ENCODE assay signal across 16 mouse cellular contexts in genomic region chr11:118406521-118406920, GRCm38 (mm10). TPM values are rescaled to one million over a fixed set of nuclear protein-coding genes. Genes with fewer than 3 reads are reported as not detected.
DNase-seq lines count a peak whose midpoint lies in the region; ATAC-seq lines count a peak whose summit lies in the region.
"Had no signal": no experiment of that assay in that cellular context is flagged by ENCODE, and none has a peak within 500 bp of the region (broad histone marks: within the 10 kb centered on the region; RNA-seq: fewer than 3 reads in every experiment).

No protein-coding gene starts in this region.

- H3K27me3 ChIP-seq in intestine, embryonic 16.5 days (replicated peaks; ENCODE audit: control insufficient read depth, insufficient read depth, low read length): no peaks in the 10 kb centered on the region
- H3K27me3 ChIP-seq: limb, embryonic 15.5 days had no signal

- no peak overlapping the region for H3K4me3 ChIP-seq in intestine, embryonic 16.5 days (ENCODE audit: low read length)
- H3K4me3 ChIP-seq: limb, embryonic 15.5 days; midbrain, embryonic 10.5 days; myocyte had no signal

- intact Hi-C loops in gastrocnemius, postnatal 36 days (cut with DNase I): no loop called here

- H3K9ac ChIP-seq in intestine, embryonic 16.5 days (ENCODE audit: low read depth, low read length): no peak overlapping the region
- H3K9ac ChIP-seq: limb, embryonic 15.5 days; lung, embryonic 14.5 days had no signal

- no peak for ATAC-seq in intestine, embryonic 16.5 days
- ATAC-seq: CD4-positive, CD25-positive, alpha-beta regulatory T cell, adult 4 months; inflammation-experienced regulatory T-cells, adult 6 months had no signal

- 90% methylated on average over 5 of the region's 5 CpGs for WGBS in intestine, embryonic 16.5 days

- H3K9me3 ChIP-seq in intestine, embryonic 16.5 days (ENCODE audit: control insufficient read depth, low read length): no peaks in the 10 kb centered on the region
- H3K9me3 ChIP-seq: limb, embryonic 15.5 days; midbrain, embryonic 10.5 days had no signal

- peaks cover 44% of the 10 kb centered on the region for H3K4me1 ChIP-seq in intestine, embryonic 16.5 days (ENCODE audit: control insufficient read depth, insufficient read depth, low read length)

- peaks cover 4% of the 10 kb centered on the region; the same call in 1 of the 2 replicates for H3K36me3 ChIP-seq in intestine, embryonic 16.5 days (ENCODE audit: control insufficient read depth, insufficient read depth, low read length)

- DNase-seq in gastrocnemius, postnatal 36 days: peak; percentile 3 to 11
- no peak for DNase-seq in gastrocnemius, postnatal 10 days
- DNase-seq in kidney, adult 8-10 months: peak; percentile 1 to 4
- DNase-seq in kidney, adult 9 months: no peak
- peak; percentile 19 for DNase-seq in cerebellum, adult 11-12 months
- DNase-seq in spleen, adult 12 weeks (ENCODE audit: low spot score): no peak
- DNase-seq in thymus, postnatal 0 days (ENCODE audit: low spot score): no peak
- DNase-seq: embryo, embryonic 11 days; lung, embryonic 14.5 days had no signal

- 0 out of 2 replicates have a peak overlapping the region, but pooled peaks have one; percentile 13 for H3K27ac ChIP-seq in intestine, embryonic 16.5 days (ENCODE audit: low read length)
- H3K27ac ChIP-seq: limb, embryonic 15.5 days; midbrain, embryonic 10.5 days had no signal

- no peak overlapping the region for H3K4me2 ChIP-seq in intestine, embryonic 16.5 days (ENCODE audit: low read depth, low read length)
- H3K4me2 ChIP-seq: limb, embryonic 15.5 days; lung, embryonic 14.5 days had no signal

RNA-seq across cellular contexts. Expression of gene Lgals3bp, which starts 4.6 kb away (rescaled TPM):
- 10 to 100 TPM; 13.0 to 19.2 TPM for total RNA-seq in gastrocnemius, postnatal 36 days (2021)
- total RNA-seq in gastrocnemius, postnatal 10 days (2021): 10 to 100 TPM; 10.7 to 18.2 TPM
- 226 and 234 TPM in 2 replicates for polyA plus RNA-seq in intestine, embryonic 16.5 days (2015; fragmentation: Nextera tagmentation; extraction: Ambion mirVana)
- polyA plus RNA-seq in thymus, postnatal 0 days (2015; fragmentation: Nextera tagmentation; extraction: Ambion mirVana): 100.0 and 116 TPM in 2 replicates

RNA-seq across cellular contexts. Expression of gene Cant1, which starts 12.4 kb away (rescaled TPM):
- 1 to 10 TPM; 9.4 to 9.7 TPM for total RNA-seq in gastrocnemius, postnatal 36 days (2021)
- total RNA-seq in gastrocnemius, postnatal 10 days (2021): 10 to 100 TPM; 13.1 to 14.9 TPM
- 38.7 and 44.1 TPM in 2 replicates for polyA plus RNA-seq in intestine, embryonic 16.5 days (2015; fragmentation: Nextera tagmentation; extraction: Ambion mirVana)
- polyA plus RNA-seq in thymus, postnatal 0 days (2015; fragmentation: Nextera tagmentation; extraction: Ambion mirVana): 24.6 and 26.6 TPM in 2 replicates

RNA-seq across cellular contexts. Expression of gene C1qtnf1, which starts 21.5 kb away (rescaled TPM):
- 1 to 10 TPM; 9.3 to 9.7 TPM for total RNA-seq in gastrocnemius, postnatal 36 days (2021)
- total RNA-seq in gastrocnemius, postnatal 10 days (2021): 10 to 100 TPM; 31.8 to 37.4 TPM
- polyA plus RNA-seq in intestine, embryonic 16.5 days (2015; fragmentation: Nextera tagmentation; extraction: Ambion mirVana): 7.1 and 7.3 TPM in 2 replicates
- polyA plus RNA-seq in thymus, postnatal 0 days (2015; fragmentation: Nextera tagmentation; extraction: Ambion mirVana): 2.4 and 2.8 TPM in 2 replicates
- total RNA-seq: granulocyte monocyte progenitor cell, adult 5-6 weeks had no signal
- polyA plus RNA-seq: CD4-positive, CD25-positive, alpha-beta regulatory T cell, adult 4 months; inflammation-experienced regulatory T-cells, adult 6 months had no signal

RNA-seq across cellular contexts. Expression of gene Timp2, which starts 51.0 kb away (rescaled TPM):
- total RNA-seq in gastrocnemius, postnatal 36 days (2021): 10 to 100 TPM; 73.9 to 92.0 TPM
- 100 to 1,000 TPM; 151 to 185 TPM for total RNA-seq in gastrocnemius, postnatal 10 days (2021)
- 30.9 and 45.1 TPM in 2 replicates for polyA plus RNA-seq in intestine, embryonic 16.5 days (2015; fragmentation: Nextera tagmentation; extraction: Ambion mirVana)
- polyA plus RNA-seq in thymus, postnatal 0 days (2015; fragmentation: Nextera tagmentation; extraction: Ambion mirVana): 45.1 and 45.2 TPM in 2 replicates

Comparison
In these comparisons a context has a peak if more than half of its experiments do, and no peak if none do; other contexts are left out.
1. DNase-seq: peak in gastrocnemius, postnatal 36 days (2 of 2), kidney, adult 8-10 months (2 of 2) and cerebellum, adult 11-12 months (single experiment); none in gastrocnemius, postnatal 10 days (single experiment), kidney, adult 9 months (single experiment), spleen, adult 12 weeks (single experiment) and thymus, postnatal 0 days (single experiment).